Mouse (Mus musculus): ENCODE results near the gene Elfn1. TPM values are rescaled to one million over a fixed set of nuclear protein-coding genes. Genes with fewer than 3 reads are reported as not detected.
"Not testable (repeated sequence)": the region's sequence is repeated elsewhere in the genome, so short reads cannot be mapped to it uniquely, and the experiment has no call there.

Elfn1 gene
- polyA plus RNA-seq, 1 experiment from 2014 or later = 0.47 TPM

DNA sequence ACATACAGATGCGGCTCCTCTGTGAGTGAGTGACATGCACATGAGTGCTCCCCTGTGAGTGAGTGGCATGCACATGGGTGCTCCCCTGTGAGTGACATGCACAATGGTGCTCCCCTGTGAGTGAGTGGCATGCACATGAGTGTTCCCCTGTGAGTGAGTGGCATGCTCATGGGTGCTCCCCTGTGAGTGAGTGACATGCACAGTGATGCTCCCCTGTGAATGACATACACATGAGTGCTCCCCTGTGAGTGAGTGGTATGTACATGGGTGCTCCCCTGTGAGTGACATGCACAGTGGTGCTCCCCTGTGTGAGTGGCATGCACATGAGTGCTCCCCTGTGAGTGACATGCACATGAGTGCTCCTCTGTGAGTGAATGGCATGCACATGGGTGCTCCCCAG lies 74.2 kb downstream of the Elfn1 start:
- 90% methylated on average over 1 of the region's 1 CpGs for WGBS
- no peak for ATAC-seq (ENCODE audit: borderline replicate concordance, extremely low read depth, low FRiP score, low TSS enrichment)
- H3K9me3 ChIP-seq = no peaks in the 10 kb centered on the region
- H3K36me3 ChIP-seq = no peaks in the 10 kb centered on the region
- no peak overlapping the region for H3K9ac ChIP-seq
- no peak overlapping the region for H3K4me2 ChIP-seq
- H3K27ac ChIP-seq = no peak overlapping the region
- no peak overlapping the region for H3K4me3 ChIP-seq
- H3K27me3 ChIP-seq = no peaks in the 10 kb centered on the region
- no peaks in the 10 kb centered on the region for H3K4me1 ChIP-seq

DNA sequence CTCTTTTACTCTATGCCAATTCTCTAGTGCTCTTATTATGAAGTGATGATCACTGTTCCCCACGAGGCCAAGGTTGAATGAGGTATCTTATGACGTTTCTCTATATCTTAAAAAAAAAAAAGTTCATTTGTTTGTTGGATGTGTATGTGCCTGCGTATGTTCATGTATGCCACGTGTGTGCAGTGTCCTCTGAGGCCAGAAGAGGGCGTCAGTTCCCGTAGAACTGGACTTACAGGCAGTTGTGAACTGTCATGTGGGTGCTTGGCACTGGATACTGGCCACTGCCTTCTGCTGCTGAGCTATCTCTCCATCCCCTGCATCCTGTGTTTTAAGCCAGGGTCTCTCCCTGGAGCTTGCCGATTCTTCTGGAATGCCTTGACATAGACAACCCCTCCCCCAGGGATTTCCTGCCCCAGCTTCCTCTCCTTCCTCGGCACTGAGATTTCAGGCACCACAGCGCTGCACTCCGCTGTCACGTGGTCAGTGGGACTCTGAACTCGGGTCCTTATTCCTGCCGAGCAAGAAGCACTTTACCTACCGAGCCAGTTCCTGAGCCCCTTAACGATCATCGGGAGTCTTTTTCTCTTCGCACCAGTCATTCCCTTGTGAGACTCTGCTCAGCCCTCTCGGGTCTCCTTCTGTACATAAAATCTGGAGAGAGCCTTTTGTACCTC lies 77.5 kb downstream of the Elfn1 start:
- Histone ChIP-seq H3K4me1 (no peaks in the 10 kb centered on the region), H3K27me3 (no peaks in the 10 kb centered on the region), H3K9me3 (no peaks in the 10 kb centered on the region), H3K4me3 (no peak overlapping the region), H3K9ac (no peak overlapping the region), H3K36me3 (no peaks in the 10 kb centered on the region), H3K27ac (no peak overlapping the region), H3K4me2 (no peak overlapping the region)
- WGBS = 28% methylated on average over 18 of the region's 18 CpGs
- no peak for ATAC-seq (ENCODE audit: borderline replicate concordance, extremely low read depth, low FRiP score, low TSS enrichment)

DNA sequence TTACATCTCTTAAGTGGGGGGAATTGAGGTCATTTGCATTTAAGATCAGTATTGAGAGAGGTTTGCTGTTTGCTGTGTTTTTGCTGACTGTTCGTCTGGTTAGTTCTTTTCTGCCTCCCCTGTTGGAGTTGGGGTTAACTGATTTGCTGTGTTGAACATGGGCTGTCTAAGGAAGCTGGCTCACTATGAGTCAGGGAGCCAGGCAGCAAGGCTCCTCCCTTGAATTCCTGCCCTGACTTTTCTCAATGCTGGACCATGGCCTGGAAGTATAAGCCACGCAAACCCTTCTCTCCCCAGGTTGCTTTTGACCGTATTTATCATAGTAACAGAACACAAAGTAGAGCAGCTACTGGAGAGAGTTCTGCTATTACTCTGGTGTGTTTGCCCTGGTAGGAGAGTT lies 83.8 kb downstream of the Elfn1 start:
- H3K9me3 ChIP-seq = no peaks in the 10 kb centered on the region
- WGBS = 87% methylated on average over 3 of the region's 3 CpGs

DNA sequence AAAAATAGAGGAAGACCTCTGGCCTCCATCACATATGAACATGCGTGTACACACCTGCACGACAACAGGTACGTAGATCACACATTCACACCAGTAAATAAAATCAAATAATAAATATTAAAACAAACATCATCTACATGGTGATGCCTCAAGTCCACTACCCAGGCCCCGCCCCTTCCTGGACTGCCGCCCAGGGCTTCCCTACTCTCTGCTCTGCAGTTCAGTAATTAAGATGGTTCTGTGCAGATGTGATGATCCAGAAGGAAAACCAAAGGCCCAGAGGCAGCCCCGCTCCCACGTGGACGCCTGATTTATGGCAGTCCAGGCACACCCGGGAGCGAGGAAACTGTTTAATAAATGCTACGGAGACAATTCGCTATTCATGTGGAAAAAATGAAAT lies 90.6 kb downstream of the Elfn1 start:
- H3K36me3 ChIP-seq, H3K9ac ChIP-seq, H3K27ac ChIP-seq, H3K4me3 ChIP-seq, H3K4me2 ChIP-seq, H3K27me3 ChIP-seq, H3K9me3 ChIP-seq, H3K4me1 ChIP-seq: not testable (repeated sequence)
- ATAC-seq (ENCODE audit: borderline replicate concordance, extremely low read depth, low FRiP score, low TSS enrichment) = peak; percentile 27; the same call in 1 of the 2 replicates
- 62% methylated on average over 12 of the region's 12 CpGs for WGBS

More for the DNA sequence above, 83.8 kb downstream of the Elfn1 start:
- Histone ChIP-seq H3K4me1 (no peaks in the 10 kb centered on the region), H3K9ac (no peak overlapping the region), H3K27ac (no peak overlapping the region), H3K36me3 (no peaks in the 10 kb centered on the region), H3K4me2 (no peak overlapping the region), H3K4me3 (no peak overlapping the region), H3K27me3 (no peaks in the 10 kb centered on the region)
- ATAC-seq (ENCODE audit: borderline replicate concordance, extremely low read depth, low FRiP score, low TSS enrichment) = no peak

DNA sequence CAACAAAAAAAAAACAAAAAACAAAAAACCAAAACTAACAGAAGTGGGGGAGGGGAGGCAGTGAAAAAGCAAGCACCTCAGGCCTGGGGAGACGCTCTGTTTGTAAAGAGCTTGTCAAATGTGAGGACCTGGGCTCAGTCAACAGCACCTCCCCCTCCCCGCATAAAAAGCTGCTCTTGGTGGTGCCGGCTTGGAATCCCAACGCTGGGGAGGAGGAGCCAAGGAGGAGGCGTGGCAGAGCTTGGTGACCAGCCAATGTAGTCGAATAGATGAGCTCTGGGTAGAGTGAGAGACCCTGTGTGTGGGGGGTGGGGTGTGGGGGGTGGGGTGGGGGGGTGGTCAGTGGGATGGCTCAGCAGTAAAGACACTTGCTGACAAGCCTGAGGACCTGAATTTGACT lies 91.2 kb downstream of the Elfn1 start:
- H3K9me3 ChIP-seq = no peaks in the 10 kb centered on the region
- H3K36me3 ChIP-seq = no peaks in the 10 kb centered on the region
- no peak overlapping the region for H3K9ac ChIP-seq
- no peak for ATAC-seq (ENCODE audit: borderline replicate concordance, extremely low read depth, low FRiP score, low TSS enrichment)
- no peak overlapping the region for H3K27ac ChIP-seq
- no peak overlapping the region for H3K4me2 ChIP-seq
- no peak overlapping the region for H3K4me3 ChIP-seq
- H3K4me1 ChIP-seq = no peaks in the 10 kb centered on the region
- WGBS = 18% methylated on average over 6 of the region's 6 CpGs
- no peaks in the 10 kb centered on the region for H3K27me3 ChIP-seq

DNA sequence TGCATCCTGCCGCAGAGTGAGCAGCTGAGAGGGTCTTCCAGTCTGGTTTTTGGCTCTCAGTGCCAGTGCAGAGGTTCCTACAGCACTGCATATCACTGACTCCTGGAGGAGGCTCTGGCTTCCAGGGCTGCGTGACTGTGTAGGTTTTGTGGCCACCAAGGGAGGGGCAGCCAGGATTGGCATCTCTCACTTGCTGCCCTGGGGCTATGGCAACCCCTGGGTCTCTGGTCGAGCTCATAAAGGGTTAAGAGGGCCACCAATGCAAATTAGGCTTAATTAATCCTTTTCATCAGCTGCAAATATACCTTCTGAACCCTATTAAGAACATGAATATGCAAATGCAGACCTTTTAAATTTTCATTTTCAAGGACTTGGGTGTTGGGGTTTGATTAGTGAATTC lies 94.8 kb downstream of the Elfn1 start:
- Histone ChIP-seq H3K4me2 (no peak overlapping the region), H3K9me3 (no peaks in the 10 kb centered on the region), H3K9ac (no peak overlapping the region), H3K27me3 (no peaks in the 10 kb centered on the region), H3K27ac (no peak overlapping the region), H3K36me3 (no peaks in the 10 kb centered on the region), H3K4me3 (no peak overlapping the region), H3K4me1 (no peaks in the 10 kb centered on the region)
- no peak for ATAC-seq (ENCODE audit: borderline replicate concordance, extremely low read depth, low FRiP score, low TSS enrichment)
- WGBS = 57% methylated on average over 3 of the region's 3 CpGs

DNA sequence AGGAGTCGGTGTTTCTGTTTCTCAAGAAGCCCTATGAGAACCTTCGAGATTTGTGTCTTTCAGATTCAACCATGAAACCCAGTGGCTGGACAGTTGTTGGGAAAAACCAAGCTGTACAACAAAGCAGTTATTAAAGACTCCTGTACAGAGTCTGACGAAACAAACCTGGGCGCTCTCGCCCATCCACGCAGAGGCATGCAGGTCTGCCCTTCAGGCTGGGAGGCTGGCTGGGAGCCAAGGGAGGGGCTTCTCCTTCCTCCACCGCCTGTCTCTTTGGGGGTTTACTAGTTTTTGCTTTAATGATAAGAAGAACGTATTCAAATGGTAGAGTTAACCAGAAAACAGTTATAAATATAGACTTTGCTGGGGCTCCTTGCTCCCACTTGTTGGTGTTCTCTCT lies 99.1 kb downstream of the Elfn1 start:
- no peaks in the 10 kb centered on the region for H3K36me3 ChIP-seq
- WGBS = 45% methylated on average over 8 of the region's 8 CpGs
- H3K4me1 ChIP-seq = no peaks in the 10 kb centered on the region
- no peak overlapping the region for H3K27ac ChIP-seq
- no peaks in the 10 kb centered on the region for H3K27me3 ChIP-seq
- no peak overlapping the region for H3K4me2 ChIP-seq
- H3K9ac ChIP-seq = no peak overlapping the region
- ATAC-seq (ENCODE audit: borderline replicate concordance, extremely low read depth, low FRiP score, low TSS enrichment) = no peak
- H3K9me3 ChIP-seq = no peaks in the 10 kb centered on the region
- no peak overlapping the region for H3K4me3 ChIP-seq

DNA sequence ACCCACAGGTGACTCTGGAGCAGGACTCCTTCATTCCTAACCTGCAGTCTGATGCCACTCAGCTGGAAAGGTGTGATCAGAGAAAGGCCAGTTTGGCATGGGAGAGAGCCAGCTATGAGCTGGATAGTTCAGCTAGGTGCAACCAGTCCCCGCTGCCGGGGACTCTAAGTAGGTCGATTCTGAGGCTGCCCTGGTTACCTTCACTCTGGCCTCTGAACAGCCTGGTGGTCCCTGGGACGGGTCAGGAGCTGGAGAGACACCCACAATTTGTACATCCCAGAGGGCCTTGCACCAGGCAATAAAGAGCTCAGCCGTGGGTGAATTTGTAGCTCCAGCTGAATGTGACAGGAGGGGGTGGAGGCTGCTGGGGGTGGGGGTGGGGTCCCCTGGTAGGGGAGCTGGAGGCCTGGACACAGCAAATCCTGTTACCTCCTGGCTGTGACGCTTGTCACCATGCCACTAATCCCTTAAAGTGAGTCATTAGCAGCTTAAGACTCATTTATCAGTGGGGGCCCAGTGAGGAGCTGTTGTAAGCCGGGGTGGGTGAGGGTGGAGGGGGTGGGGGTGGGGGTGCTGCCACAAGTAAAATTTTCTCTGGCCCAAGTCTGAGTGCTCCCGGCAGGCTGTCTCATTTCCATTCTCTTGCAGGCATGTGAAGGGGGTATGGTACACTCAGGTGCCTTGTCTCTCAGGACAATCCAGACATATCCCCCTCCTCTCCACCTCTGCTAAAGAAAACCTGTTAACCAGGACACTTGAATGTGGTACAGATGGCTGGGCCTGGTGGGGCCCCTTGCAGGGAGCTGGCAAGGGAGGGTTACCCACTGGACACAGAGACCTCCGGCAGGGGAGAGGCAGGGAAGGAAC lies 100.1 kb downstream of the Elfn1 start:
- no peak overlapping the region for H3K27ac ChIP-seq
- no peak overlapping the region for H3K4me3 ChIP-seq
- H3K27me3 ChIP-seq = no peaks in the 10 kb centered on the region
- H3K9ac ChIP-seq = no peak overlapping the region
- H3K9me3 ChIP-seq = no peaks in the 10 kb centered on the region
- H3K36me3 ChIP-seq = no peaks in the 10 kb centered on the region
- ATAC-seq (ENCODE audit: borderline replicate concordance, extremely low read depth, low FRiP score, low TSS enrichment) = peak; percentile 52; the same call in 1 of the 2 replicates
- 48% methylated on average over 9 of the region's 9 CpGs for WGBS
- no peak overlapping the region for H3K4me2 ChIP-seq
- no peaks in the 10 kb centered on the region for H3K4me1 ChIP-seq

DNA sequence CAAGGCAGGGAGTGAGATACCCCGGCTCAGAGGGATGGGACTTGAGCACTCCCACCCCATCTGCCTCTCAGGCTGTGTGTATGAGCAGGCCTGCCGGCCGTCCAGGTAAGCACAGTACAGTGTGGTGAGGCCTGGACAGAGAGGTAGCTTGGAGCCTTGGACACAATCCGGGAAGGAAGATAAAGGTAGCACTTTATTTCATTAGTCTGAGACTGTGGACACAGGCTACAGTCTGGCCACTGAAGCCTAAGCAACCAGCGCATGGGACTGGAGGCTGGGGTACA lies 100.7 kb downstream of the Elfn1 start:
- no peaks in the 10 kb centered on the region for H3K27me3 ChIP-seq
- no peak for ATAC-seq (ENCODE audit: borderline replicate concordance, extremely low read depth, low FRiP score, low TSS enrichment)
- no peak overlapping the region for H3K27ac ChIP-seq
- no peak overlapping the region for H3K4me3 ChIP-seq
- H3K9ac ChIP-seq = no peak overlapping the region
- no peaks in the 10 kb centered on the region for H3K9me3 ChIP-seq
- no peaks in the 10 kb centered on the region for H3K36me3 ChIP-seq
- no peaks in the 10 kb centered on the region for H3K4me1 ChIP-seq
- no peak overlapping the region for H3K4me2 ChIP-seq
- 78% methylated on average over 5 of the region's 5 CpGs for WGBS

DNA sequence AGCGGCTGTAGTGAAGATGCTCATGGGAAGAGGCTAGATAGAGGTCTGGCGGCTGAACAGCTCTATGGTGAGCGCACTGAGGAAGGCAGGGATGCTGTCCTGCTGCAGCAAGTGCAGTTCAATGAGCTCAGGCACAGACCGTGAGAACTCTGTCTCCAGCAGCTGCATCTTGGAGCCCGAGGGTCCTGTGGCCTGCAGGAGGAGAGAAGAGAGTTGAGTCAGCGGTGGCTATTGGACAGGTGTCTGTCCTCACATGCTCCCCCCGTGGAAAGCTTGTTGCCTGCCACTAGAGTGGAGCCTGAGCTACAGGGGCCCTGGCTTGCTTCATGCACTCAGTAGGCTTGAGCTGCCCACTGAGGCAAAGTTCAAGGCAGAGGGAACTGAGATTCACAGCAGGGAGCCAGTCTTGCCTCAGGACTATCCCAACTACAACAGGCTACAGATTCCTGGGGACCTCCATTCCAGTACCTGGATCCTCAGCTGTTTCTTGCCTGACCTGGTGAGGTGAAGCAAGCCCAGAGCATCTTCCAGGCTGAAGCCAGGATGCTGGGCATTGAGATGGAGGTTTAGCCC lies 101.4 kb downstream of the Elfn1 start:
- Histone ChIP-seq H3K27ac (no peak overlapping the region), H3K4me2 (no peak overlapping the region), H3K9me3 (no peaks in the 10 kb centered on the region), H3K9ac (no peak overlapping the region), H3K36me3 (no peaks in the 10 kb centered on the region), H3K27me3 (no peaks in the 10 kb centered on the region), H3K4me3 (no peak overlapping the region), H3K4me1 (no peaks in the 10 kb centered on the region)
- 71% methylated on average over 7 of the region's 7 CpGs for WGBS
- ATAC-seq (ENCODE audit: borderline replicate concordance, extremely low read depth, low FRiP score, low TSS enrichment) = no peak

DNA sequence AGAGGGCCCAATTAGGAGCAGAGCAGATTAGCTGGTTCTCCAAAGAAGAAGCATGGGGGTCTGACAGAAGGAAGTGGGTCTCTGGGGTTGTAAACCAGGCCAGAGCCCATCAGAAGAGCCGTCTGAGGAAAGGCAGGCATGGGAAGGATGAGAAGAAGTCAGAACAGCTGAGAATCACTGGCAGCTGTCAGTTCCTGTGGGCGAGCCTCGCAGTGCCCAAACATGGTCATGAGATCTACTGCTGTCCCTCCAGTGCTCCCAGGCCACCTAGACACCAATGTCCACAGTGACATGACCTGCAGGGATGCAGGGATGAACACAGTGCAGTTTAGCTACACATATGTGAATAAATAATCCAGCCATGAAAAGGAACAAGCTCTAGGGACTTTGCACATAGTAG lies 102.7 kb downstream of the Elfn1 start:
- H3K36me3 ChIP-seq = no peaks in the 10 kb centered on the region
- H3K27ac ChIP-seq = no peak overlapping the region
- 73% methylated on average over 3 of the region's 3 CpGs for WGBS
- no peaks in the 10 kb centered on the region for H3K9me3 ChIP-seq
- H3K4me2 ChIP-seq = no peak overlapping the region
- no peak overlapping the region for H3K9ac ChIP-seq
- ATAC-seq (ENCODE audit: borderline replicate concordance, extremely low read depth, low FRiP score, low TSS enrichment) = no peak
- no peaks in the 10 kb centered on the region for H3K27me3 ChIP-seq
- H3K4me1 ChIP-seq = no peaks in the 10 kb centered on the region
- no peak overlapping the region for H3K4me3 ChIP-seq

DNA sequence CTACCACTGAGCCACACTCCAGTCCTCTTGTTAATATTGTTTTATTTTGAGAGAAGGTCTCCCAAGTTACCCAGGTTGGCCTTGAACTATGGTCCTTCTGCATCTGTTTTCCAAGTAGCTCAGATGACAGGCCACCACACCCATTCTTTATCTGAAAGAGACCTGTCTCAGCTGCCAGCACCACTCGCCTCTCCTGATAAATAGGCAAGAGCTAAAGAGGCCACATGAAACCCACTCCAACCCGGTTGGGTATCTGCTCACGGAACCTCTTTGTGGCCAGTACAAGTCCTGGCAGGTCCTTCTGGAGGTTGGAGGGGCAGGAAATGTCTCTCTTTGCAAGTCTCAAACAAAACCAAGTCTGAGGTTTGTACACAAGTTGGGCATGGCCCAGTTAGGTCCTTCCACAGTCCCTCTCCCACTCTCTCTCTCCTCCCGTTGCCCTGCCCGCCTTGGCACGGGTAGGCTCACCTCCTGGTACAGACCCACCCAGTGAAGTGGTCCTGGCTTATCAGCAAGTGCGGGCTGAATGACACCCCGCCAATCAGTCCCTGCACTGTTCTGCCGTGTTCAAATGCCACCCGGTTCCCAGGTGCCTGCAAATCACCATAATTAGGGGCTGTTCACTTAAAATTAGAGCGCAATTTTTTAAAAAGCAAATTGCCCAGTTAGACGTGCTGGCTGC lies 104.7 kb downstream of the Elfn1 start:
- no peak; the same call in 1 of the 2 replicates for ATAC-seq (ENCODE audit: borderline replicate concordance, extremely low read depth, low FRiP score, low TSS enrichment)
- WGBS = 84% methylated on average over 12 of the region's 12 CpGs

More for the DNA sequence above, 104.7 kb downstream of the Elfn1 start:
- no peaks in the 10 kb centered on the region for H3K4me1 ChIP-seq
- H3K4me3 ChIP-seq = no peak overlapping the region
- no peak overlapping the region for H3K27ac ChIP-seq
- H3K36me3 ChIP-seq = no peaks in the 10 kb centered on the region
- H3K9ac ChIP-seq = no peak overlapping the region
- H3K4me2 ChIP-seq = no peak overlapping the region
- no peaks in the 10 kb centered on the region for H3K9me3 ChIP-seq
- H3K27me3 ChIP-seq = no peaks in the 10 kb centered on the region

Measured in lung, embryonic 15.5 days (tissue).